Mouse (Mus musculus): Measurements from ENCODE around the gene Gcsh.

Gene Gcsh

DNA sequence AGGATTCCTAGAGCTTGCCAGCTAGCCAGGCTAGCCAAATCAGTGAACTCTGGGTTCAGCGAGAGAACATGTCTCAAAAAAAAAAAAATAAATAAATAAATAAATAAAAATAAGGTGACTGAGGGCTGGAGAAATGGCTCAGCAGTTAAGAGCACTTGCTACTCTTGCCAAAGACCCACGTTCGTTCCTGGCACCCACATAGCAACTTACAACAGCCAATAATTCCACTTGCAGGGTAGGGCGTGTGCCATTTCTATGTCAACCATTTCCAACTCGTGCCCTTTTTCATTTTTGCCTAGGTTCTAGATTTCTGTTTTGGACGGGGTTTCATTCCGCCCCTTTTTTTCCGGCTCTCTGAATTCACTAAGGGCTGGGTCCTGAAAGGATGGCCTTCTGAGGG lies 15.3 kb downstream of the Gcsh start:
- no peak for DNase-seq (ENCODE audit: low spot score)

DNA sequence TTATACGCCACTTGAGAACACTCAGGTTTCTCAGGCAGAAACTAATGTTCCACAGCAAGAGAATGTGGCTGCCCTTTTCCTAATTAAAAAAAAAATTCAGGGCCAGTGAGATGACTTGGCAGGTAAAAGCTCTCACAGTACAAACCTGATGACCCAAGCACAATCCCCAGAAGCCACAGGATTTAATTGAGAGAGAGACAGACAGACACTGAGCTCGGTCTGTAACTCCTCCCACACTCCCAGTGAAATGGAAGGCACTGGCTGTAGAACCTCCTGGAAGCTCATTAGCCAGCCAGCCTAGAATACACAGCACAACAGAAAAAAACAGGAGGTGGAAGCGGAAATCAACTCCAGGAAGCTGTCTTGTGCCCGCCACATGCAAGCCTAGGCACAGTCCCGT lies 17.7 kb downstream of the Gcsh start:
- no peak for DNase-seq (ENCODE audit: low spot score)

DNA sequence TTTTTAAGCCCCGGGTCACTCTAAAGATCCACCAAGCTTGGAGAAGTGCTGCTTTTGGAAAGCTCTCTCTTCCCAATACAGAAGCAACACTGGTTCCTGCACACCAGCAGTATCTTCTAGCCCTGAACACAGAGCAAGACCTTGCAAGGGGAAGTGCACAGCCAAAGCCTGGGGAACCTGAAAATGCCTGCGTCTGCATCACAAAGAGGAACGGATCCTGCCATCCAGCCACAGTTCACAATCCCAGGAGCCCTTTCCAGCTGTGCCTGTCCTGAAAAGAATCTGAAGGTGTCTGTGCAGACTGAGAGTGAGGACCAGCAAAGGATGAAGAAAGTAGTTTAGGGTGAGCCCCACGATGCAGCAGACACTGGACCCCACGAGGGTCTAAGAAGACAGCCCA lies 18.3 kb downstream of the Gcsh start:
- DNase-seq (ENCODE audit: low spot score): no peak

DNA sequence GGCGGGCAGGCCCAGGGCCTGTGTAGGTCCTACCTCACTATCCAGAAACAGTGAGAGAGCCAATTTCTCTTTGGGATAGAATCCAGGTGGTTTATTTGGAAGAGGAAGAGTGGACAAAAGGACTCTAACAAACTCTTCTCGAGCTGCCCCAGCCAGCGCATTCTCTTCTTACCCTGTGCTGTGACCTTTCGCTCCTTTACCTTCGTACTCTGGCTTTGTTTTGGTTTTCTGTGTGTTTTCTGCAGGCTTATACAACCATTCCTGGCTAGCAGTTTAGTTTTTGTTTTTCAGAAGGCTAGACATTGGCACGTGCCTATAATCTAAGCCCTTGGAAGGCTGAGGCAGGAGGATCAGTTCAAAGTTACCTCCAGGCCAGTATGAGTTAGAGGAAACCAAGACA lies 23.8 kb downstream of the Gcsh start:
- no peak for DNase-seq (ENCODE audit: low spot score)

DNA sequence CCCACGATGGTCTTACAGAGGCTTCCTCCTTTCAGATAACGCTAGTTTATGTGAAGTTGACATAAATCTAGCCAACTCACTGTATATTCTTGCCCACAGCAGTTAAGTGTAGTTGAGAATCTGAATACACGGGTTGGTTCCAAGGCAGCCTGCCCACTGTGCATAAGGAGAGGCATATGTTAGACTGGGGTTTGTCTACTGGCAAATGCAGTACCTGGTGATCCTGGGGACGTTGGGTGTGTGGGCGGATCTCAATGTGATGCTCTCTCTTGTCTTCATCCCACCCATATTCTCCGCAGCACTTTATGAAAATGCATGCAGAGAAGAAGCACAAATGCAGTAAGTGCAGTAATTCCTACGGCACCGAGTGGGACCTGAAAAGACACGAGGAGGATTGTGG lies 38.9 kb downstream of the Gcsh start:
- no peak for DNase-seq (ENCODE audit: low spot score)

DNA sequence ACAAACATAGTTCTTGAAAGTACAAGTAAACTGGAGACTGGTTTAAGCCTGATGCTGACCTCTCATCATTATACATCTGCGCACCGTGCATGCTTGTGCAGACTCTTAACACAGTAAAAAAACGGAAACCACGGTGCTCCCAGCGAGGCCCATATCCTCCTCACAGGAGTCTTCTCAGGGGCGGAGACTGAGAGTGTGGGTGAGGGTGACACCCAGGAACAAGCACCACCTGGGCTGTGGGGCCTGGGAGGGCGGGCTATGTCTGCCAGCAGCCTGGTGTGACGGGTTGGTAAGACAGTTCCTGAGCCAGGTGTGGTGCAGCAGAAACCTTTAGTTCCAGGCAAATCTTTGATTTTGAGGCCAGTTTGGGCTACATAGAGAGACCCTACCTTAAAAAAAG lies 40.9 kb downstream of the Gcsh start:
- DNase-seq (ENCODE audit: low spot score): no peak

DNA sequence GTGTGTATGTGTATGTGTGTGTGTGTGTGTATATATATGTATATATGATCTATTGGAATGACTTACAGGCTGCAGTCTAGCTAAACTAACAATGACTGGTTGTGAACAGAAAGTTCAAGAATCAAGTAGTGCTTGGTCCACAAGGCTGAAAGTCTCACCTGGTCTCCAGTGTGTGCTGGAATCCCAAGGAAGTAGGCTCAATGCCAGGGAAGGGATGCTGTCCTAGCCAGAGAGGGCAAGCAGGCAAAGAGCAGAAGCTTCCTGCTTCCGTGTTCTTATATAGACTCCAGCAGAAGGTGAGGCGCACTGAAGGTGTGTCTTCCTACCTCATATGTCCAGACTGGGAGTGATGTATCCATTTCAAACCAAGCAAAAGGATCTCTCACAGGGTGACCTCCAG lies 41.6 kb downstream of the Gcsh start:
- DNase-seq (ENCODE audit: low spot score): no peak

DNA sequence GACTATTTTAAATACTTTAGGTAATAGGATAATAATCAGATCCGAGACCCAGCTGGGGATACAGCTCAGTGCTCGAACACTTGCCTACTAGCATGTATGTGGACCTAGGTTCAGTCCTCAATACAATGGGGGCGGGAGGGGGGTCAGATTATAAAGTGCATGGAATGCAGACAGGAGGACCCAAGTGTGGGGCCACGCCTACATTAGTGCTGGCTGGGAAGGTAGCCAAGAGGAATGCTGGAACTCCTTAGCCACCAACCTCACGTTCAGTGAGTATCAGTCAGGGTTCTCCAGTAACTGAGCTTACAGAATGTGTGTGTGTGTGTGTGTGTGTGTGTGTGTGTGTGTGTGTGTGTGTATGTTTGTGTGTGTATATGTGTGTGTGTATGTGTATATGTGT lies 42.0 kb downstream of the Gcsh start:
- DNase-seq (ENCODE audit: low spot score): no peak

DNA sequence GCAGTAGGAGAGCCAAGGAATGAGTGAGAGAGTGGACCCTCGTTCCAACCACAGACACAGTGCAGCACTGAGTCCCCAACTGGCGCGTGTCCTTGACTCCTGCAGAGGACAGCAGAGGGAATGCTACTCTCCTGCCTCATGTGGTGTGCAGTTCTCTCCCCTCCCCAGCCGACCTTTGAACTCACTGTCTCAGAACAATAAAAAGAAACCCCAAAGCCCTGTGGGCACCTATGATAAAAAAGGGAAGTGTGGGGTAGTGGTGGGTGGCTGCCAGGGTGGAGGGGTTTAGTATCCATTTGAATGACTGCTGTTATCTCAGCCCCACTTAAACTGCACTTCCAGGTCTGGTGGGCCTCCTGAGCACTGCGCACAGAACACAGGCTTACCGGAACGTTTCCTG lies 45.7 kb downstream of the Gcsh start:
- no peak for DNase-seq (ENCODE audit: low spot score)

DNA sequence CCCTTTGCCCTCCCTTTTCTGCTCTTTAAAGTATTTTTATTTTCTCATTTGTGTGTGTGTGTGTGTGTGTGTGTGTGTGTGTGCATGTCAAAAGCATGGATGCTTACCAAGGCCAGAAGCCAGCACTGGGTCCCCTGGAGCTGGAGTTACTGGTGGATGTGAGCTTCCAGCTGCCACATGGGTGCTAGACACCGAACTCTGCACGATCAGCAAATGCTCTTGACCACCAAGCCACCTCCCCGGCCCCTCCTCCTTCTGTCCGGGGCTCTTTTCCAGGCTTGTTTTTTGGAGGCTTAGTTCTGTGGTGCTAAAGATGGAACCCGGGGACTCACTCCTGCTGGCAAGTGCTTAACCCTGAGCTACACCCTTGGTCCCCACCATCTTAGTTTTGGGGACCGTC lies 46.5 kb downstream of the Gcsh start:
- no peak for DNase-seq (ENCODE audit: low spot score)

DNA sequence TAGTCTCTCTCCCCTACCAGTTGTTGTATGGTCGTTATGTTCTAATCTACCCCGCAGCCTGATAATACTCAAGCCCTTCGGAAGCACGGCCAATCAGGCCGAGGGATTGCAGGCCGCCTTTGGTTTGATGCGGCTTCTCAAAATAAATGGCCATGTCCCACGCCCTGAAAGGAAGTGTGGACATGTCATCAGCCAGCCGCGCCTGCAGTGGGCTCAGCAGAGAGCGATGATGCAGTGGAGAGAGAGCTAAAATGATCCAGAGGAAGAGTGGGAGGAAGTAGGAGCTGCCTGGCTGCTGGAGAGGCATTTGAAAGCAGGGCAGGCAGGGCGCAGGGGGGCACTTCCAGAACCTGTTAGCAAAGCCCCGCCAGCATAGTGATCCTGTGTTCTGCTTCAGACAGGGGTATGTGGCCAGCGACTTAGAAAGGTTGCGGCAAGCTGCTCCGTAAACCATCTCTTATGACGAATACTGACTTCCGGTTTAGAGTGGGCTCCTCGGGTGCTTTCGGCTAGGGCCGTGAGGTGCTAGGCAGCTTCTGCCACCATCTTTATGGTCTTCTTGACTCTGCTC lies 47.0 kb downstream of the Gcsh start:
- DNase-seq (ENCODE audit: low spot score): no peak

DNA sequence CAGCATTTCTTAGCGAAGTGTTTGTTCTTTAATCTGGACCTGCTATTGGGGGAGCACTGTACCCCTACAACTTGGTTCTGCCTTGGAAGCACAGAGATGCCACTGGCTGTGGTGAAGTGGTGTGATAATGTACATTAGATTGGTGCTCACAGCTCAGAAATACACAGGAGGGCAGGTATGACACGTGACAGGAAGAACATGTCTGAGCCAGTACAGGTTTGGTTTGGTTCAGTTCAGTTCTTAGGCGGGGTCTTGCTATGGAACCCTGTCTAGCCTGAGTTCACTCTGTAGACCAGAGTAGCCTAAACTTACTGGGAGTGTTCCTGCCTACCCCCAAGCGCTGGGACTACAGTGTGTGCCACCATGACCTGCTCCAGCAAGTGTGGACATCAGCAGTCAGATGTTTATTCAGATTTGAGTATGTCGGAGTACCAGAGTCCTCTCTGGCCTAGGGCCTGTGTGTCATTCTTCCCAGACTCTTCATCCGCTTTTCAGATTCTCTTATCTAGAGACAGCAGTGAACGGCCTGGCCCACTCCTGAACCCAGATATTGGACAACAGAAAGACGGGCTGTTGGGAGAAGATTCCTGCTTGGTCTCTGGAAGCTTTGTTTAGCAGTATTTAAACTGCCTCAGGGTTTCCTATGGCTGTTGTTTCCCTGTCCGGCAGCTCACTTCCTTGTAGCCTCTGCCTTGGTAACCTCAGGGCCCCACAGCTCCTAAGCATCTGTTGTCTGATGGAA lies 48.0 kb downstream of the Gcsh start:
- no peak for DNase-seq (ENCODE audit: low spot score)

DNA sequence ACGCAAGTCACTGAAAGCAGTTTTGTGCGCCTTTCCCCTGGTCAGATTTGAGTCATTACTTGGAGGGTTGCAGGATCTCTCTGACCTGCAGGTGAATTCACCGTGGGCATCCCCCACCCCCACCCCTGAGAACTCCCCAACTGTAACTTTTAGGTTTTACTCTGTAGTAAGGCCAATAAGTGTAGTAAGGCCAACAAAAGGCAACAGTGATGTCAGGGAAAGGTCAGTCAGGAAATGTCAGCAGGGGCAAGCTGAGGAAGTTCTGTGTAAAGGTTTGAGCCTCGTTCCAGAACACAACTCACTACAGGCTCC lies 49.0 kb downstream of the Gcsh start:
- DNase-seq (ENCODE audit: low spot score): no peak

DNA sequence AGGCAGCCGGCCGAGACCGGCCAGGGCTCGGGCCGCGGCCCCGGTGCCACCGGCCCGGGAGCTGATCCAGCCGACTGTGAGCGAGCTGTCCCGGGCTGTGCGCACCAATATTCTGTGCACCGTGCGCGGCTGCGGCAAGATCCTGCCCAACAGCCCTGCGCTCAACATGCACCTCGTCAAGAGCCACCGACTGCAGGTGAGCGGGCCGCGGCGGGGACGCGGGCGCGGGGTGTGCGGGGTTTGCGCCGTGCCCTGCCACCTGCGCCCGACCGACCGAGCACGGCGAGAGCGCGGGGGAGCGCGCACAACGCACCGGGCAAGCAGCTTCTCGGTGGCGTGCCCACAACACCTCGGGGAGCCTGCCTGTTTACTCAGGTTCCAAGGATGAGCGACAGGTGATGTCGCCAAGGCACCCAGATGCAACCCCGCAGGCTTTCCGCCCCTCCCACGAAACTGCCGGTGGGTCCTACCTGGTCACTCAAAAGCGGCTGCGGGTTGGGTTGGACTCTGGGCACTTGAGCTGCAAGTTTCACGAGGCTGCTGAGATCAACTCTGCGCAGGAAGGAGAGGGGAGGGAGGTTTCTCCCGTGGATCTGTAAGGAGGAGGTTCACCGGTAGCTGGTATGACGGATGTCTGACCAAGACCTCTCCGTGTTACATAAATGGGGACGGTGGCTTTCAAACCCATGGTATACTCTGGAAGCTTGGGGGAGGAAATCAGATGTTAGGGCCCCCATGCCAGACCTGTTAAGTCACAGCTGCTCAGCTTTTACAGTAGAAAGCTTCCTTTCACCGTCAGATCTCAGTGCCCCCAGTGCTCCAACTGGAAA lies 49.6 kb downstream of the Gcsh start:
- DNase-seq (ENCODE audit: low spot score): no peak

DNA sequence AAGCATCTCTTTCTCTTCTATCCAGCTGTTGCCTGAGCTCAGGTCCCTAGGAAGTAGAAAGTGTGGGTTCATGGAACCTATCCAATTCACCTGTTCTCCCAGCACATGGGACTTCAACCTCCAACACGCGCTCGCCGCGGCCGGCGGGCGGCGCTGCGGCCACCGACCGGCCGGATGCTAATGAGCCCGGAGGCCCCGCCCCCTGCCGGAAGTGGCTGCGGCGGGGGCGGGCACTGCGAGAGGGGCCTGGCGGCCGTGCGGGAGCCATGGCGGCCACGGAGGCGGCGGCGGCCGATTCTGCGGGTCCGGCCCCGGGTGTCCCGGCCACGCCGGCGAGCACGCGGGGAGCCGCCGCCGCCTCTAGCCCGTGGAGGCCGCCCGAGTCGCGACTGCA lies 50.2 kb downstream of the Gcsh start, which contains the start of gene Atmin:
Atmin (plus strand) TSS at position 233 of the 394 bp plus-strand sequence.
- peak; percentile 64 for DNase-seq (ENCODE audit: low spot score)

DNA sequence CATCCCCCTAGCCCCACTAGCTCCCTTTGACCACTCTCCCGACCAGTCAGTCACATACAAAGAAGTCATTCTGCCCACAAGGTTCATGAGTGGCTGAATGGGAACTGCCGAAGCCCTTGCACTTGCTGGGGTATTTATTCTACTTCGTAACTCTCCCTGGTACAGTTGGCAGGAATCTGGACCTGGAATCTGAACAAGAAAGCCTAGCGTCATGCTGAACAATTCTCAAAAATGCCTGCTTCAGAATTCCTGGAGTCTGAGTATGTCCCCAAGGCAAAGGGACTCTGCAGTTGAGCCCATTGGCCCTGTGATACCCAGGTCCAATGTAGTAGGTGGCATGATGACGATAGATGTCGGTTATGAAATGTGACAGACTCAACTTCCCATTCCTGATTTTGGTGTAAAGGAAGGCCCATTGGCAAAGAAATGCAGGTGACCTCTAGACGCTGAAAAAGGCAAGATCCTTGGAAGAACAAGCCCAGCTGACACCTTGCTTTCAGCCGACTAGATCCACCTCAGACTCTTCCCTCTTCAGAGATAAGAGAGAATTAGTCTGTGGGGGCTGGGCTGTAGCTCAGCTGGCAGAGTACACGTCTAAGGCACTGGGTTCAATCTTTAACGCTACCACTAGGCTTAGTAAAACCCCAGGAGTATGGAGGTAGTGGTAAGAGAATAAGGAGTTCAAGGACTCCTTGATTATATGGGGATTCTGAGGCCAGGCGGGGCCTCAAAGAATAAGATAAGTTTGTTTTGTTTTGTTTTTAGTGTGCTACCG lies 50.9 kb downstream of the Gcsh start:
- DNase-seq (ENCODE audit: low spot score): no peak

DNA sequence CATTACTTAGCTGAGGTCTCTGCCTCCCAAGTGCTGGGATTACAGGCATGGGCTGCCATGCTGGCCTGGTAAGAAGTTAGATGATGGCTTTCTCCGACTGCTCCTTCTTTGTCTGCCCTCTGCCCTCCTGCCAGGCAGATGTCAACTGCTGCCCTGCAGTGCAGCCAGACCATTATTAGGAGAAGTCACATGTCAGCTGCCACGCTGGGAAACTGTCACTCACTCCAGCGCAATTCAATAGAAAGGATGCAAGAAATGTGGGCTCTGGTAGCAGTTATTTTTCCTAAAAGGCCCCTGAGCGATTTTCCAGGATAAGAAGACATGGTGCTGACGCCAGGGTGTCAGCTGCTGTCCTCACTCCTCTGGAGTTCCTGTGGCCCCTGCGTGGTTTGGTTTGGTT lies 57.8 kb downstream of the Gcsh start:
- no peak for DNase-seq (ENCODE audit: low spot score)

DNA sequence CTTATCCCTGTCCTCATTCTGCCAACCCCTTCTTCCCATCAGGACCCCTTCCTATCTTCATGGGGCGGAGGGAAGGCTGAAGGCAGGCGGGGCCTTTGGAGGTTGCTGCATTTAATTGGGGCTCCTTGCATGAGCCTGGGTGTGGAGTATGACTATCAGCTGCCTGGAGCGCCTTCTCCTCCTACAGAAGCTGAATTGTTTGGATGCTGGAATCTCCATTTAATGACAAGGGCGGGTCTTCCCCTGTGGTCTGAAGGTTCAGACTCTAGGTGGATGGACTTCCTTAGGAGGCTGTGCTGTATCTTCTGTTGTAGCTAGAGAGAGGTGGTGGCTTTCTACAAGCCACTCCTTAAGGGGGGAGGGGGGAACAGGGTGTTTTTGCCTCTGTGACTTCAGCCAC lies 58.4 kb downstream of the Gcsh start:
- DNase-seq (ENCODE audit: low spot score): no peak

Measured in ovary, adult 18-20 months (tissue).